Mouse (Mus musculus) C2C12 (cell line): ENCODE results near the gene Itprid2. TPM values are rescaled to one million over a fixed set of nuclear protein-coding genes. Genes with fewer than 3 reads are reported as not detected.

ENCODE experiments used
- H3K27me3 ChIP-seq: one replicate; pipeline ENCODE4 v1.6.1; 2011; ENCODE audit not compliant: control insufficient read depth, insufficient read depth, insufficient read length
- H3K36me3 ChIP-seq: one replicate; pipeline ENCODE4 v1.6.1; 2011; ENCODE audit not compliant: control insufficient read depth, insufficient read depth
- H3K4me3 ChIP-seq: one replicate; pipeline ENCODE4 v1.5.1; 2011; ENCODE audit warnings: mild to moderate bottlenecking, control low read depth; ENCODE audit not compliant: poor library complexity, insufficient read depth, severe bottlenecking
- H3K79me2 ChIP-seq: one replicate; pipeline ENCODE4 v1.6.1; 2011; ENCODE audit not compliant: control insufficient read depth, insufficient read depth
- H3K79me3 ChIP-seq: one replicate; pipeline ENCODE4 v1.6.1; 2011; ENCODE audit warnings: low read depth, control low read depth
- H3ac ChIP-seq: one replicate; pipeline ENCODE3; 2011; ENCODE audit warnings: low read depth; ENCODE audit not compliant: control insufficient read depth, insufficient read length
- CEBPB ChIP-seq: IDR thresholded peaks from one replicate; pipeline ENCODE4 v1.6.1; 2011; ENCODE audit warnings: low read depth, mild to moderate bottlenecking, control low read depth, moderate library complexity
- CTCF ChIP-seq: IDR thresholded peaks from one replicate; pipeline ENCODE4 v1.5.1; 2011; ENCODE audit not compliant: control insufficient read depth, insufficient read depth, insufficient read length
- FOSL1 ChIP-seq: IDR thresholded peaks from one replicate; pipeline ENCODE4 v1.8.0; 2011; ENCODE audit warnings: mild to moderate bottlenecking, low read length; ENCODE audit not compliant: poor library complexity, insufficient read depth, severe bottlenecking
- MAX ChIP-seq: IDR thresholded peaks from one replicate; pipeline ENCODE4 v1.6.1; 2011; ENCODE audit warnings: mild to moderate bottlenecking, control low read depth
- MYOD1 ChIP-seq: IDR thresholded peaks from one replicate; pipeline ENCODE4 v1.6.1; 2011; ENCODE audit warnings: low read depth; ENCODE audit not compliant: control insufficient read depth, insufficient read length
- MYOG ChIP-seq: IDR thresholded peaks from one replicate; pipeline ENCODE4 v1.6.1; 2011; ENCODE audit not compliant: control insufficient read depth, insufficient read length; ENCODE audit errors: extremely low read depth
- USF1 ChIP-seq: IDR thresholded peaks from one replicate; pipeline ENCODE4 v1.6.1; 2011; ENCODE audit warnings: low read depth, mild to moderate bottlenecking, control low read depth, moderate library complexity
- polyA plus RNA-seq: library from polyadenylated mRNA; unstranded; fragments of >200 nt; fragmentation: generic; extraction: Trizol; gene quantifications from one replicate; pipeline ENCODE4 v1.2.1, GENCODE M21; 2012; ENCODE audit warnings: missing spikeins

The Itprid2 gene
- polyA plus RNA-seq, 1 experiment, result 10.1 TPM

GRCm38 (mm10) chr2:79681672-79682071 is 46.5 kb downstream of the Itprid2 start:
- H3K4me3 ChIP-seq, result no peak overlapping the region

GRCm38 (mm10) chr2:79683258-79683657 is 48.1 kb downstream of the Itprid2 start:
- Histone ChIP-seq H3K27me3 (no peaks in the 10 kb centered on the region), H3ac (no peak overlapping the region), H3K36me3 (no peaks in the 10 kb centered on the region), H3K79me3 (no peaks in the 10 kb centered on the region), H3K4me3 (no peak overlapping the region), H3K79me2 (no peaks in the 10 kb centered on the region)
- no peak for TF ChIP-seq MAX
- no peak for TF ChIP-seq USF1
- no peak for TF ChIP-seq MYOD1

More at GRCm38 (mm10) chr2:79681672-79682071, 46.5 kb downstream of the Itprid2 start:
- TF ChIP-seq FOSL1 (no peak), USF1 (no peak), MYOG (no peak), CEBPB (no peak), MYOD1 (no peak), CTCF (no peak), MAX (no peak)
- no peaks in the 10 kb centered on the region for H3K79me3 ChIP-seq
- no peak overlapping the region for H3ac ChIP-seq
- no peaks in the 10 kb centered on the region for H3K36me3 ChIP-seq
- no peaks in the 10 kb centered on the region for H3K27me3 ChIP-seq
- H3K79me2 ChIP-seq, result no peaks in the 10 kb centered on the region

- no peaks in the 10 kb centered on the region for H3K79me3 ChIP-seq
- no peaks in the 10 kb centered on the region for H3K36me3 ChIP-seq
- H3ac ChIP-seq, result no peak overlapping the region
- TF ChIP-seq MYOD1 (peak; percentile 14), FOSL1 (no peak)
- H3K27me3 ChIP-seq, result no peaks in the 10 kb centered on the region
- H3K79me2 ChIP-seq, result no peaks in the 10 kb centered on the region
- H3K4me3 ChIP-seq, result no peak overlapping the region
These were observed 55.7 kb downstream of the Itprid2 start for GRCm38 (mm10) chr2:79690838-79691237.

- no peak overlapping the region for H3ac ChIP-seq
- no peaks in the 10 kb centered on the region for H3K79me2 ChIP-seq
- TF ChIP-seq USF1 (no peak), MAX (no peak), CTCF (no peak), MYOG (no peak), MYOD1 (no peak), FOSL1 (no peak), CEBPB (no peak)
- no peaks in the 10 kb centered on the region for H3K79me3 ChIP-seq
- no peaks in the 10 kb centered on the region for H3K36me3 ChIP-seq
- no peaks in the 10 kb centered on the region for H3K27me3 ChIP-seq
- no peak overlapping the region for H3K4me3 ChIP-seq
These were observed 60.0 kb downstream of the Itprid2 start for GRCm38 (mm10) chr2:79695190-79695589.

- no peaks in the 10 kb centered on the region for H3K79me3 ChIP-seq
- no peak for TF ChIP-seq MAX
- TF ChIP-seq CTCF, result no peak
- TF ChIP-seq USF1, result no peak
- no peak for TF ChIP-seq FOSL1
- TF ChIP-seq MYOD1, result no peak
- no peak for TF ChIP-seq CEBPB
- no peak for TF ChIP-seq MYOG
- no peaks in the 10 kb centered on the region for H3K79me2 ChIP-seq
- H3K27me3 ChIP-seq, result no peaks in the 10 kb centered on the region
- H3ac ChIP-seq, result no peak overlapping the region
- H3K4me3 ChIP-seq, result no peak overlapping the region
- no peaks in the 10 kb centered on the region for H3K36me3 ChIP-seq
These were observed 60.8 kb downstream of the Itprid2 start for GRCm38 (mm10) chr2:79695939-79696338.

GRCm38 (mm10) chr2:79696478-79697230 is 61.5 kb downstream of the Itprid2 start:
- TF ChIP-seq MYOD1 (no peak), USF1 (no peak), MYOG (no peak), MAX (no peak), CTCF (no peak), FOSL1 (no peak), CEBPB (no peak)
- H3K27me3 ChIP-seq, result no peaks in the 10 kb centered on the region

More at GRCm38 (mm10) chr2:79696478-79697230, 61.5 kb downstream of the Itprid2 start:
- Histone ChIP-seq H3K36me3 (no peaks in the 10 kb centered on the region), H3K79me2 (no peaks in the 10 kb centered on the region), H3ac (no peak overlapping the region), H3K79me3 (no peaks in the 10 kb centered on the region), H3K4me3 (no peak overlapping the region)
